Mouse (Mus musculus) liver, adult (tissue): ENCODE measurements around the gene Lmo1.

Source experiments
- GATA4 ChIP-seq: IDR thresholded peaks from 2 replicates; pipeline ENCODE4 v1.6.1; 2014; ENCODE audit warnings: mild to moderate bottlenecking, low read length; ENCODE audit not compliant: insufficient replicate concordance

Gene Lmo1

GRCm38 (mm10) chr7:109097203-109097602 lies 77.8 kb downstream of the Lmo1 start:
- no peak for TF ChIP-seq GATA4

DNA sequence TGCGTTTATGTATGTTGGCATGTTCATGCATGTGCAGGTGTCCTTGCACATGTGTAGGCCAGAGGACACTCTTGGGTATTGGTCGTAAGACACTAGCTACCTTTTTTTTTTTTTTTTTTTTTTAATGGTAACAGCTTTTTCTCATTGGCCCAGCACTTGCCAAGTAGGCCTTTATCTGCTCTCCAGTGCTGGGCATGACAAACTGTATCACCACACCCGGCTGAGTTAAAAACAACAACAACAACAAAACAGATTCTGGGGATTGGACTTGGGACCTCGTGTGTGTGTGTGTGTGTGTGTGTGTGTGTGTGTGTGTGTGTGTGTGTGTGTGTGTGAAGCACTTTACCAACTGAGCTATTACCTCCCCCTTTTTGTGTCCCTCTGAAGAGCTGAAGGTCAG lies 78.4 kb downstream of the Lmo1 start:
- no peak for TF ChIP-seq GATA4

DNA sequence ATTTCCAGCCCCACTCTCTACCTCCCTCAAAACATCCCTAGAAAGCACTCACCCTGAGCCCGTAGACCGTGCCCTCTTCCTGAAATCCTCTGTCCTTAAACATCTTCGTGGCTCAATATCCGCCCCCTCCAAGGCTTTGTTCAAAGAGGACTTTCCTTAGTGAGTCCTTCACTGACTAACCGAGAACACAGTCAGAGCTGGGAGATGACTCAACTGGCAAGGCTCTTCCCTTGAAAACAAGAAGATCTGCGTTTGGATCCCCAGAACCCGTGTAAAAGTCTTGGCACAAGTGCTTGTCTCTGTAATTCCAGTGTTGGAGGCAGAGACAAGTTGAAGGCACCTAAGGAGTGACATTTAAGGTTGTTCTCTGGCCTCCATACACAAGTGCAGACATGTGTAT lies 80.7 kb downstream of the Lmo1 start:
- no peak for TF ChIP-seq GATA4
